Mouse (Mus musculus) megakaryocyte, embryonic 14.5 days (primary cell): ENCODE results near the gene Gpr25. TPM values are rescaled to one million over a fixed set of nuclear protein-coding genes. Genes with fewer than 3 reads are reported as not detected.

Experiments
- H3K27me3 ChIP-seq: replicated peaks from 2 replicates; pipeline ENCODE3; 2012; ENCODE audit warnings: inconsistent platforms
- H3K36me3 ChIP-seq: replicated peaks from 2 replicates; pipeline ENCODE3; 2012; ENCODE audit warnings: low read length, inconsistent platforms, mixed read lengths
- H3K4me1 ChIP-seq: 2 replicates; pipeline ENCODE4 v1.6.1; 2012; ENCODE audit warnings: inconsistent platforms
- H3K4me3 ChIP-seq: replicated peaks from 2 replicates; pipeline ENCODE3; 2012; ENCODE audit warnings: moderate library complexity, mild to moderate bottlenecking, inconsistent platforms
- H3K9me3 ChIP-seq: 2 replicates; pipeline ENCODE4 v1.6.1; 2012; ENCODE audit warnings: inconsistent platforms
- FLI1 ChIP-seq: IDR thresholded peaks from 2 replicates; pipeline ENCODE4 v1.6.1; 2012; ENCODE audit warnings: low read length, inconsistent platforms, mixed read lengths
- GATA1 ChIP-seq: IDR thresholded peaks from 3 replicates; pipeline ENCODE4 v1.6.1; 2012; ENCODE audit warnings: mixed read lengths, low read length, inconsistent platforms, borderline replicate concordance
- polyA plus RNA-seq: library from polyadenylated mRNA; stranded (reverse); fragments of >175 nt; gene quantifications from 2 replicates; pipeline ENCODE4 v1.2.3, GENCODE M21; 2012; ENCODE audit warnings: low replicate concordance; ENCODE audit not compliant: insufficient read depth

Gene Gpr25
- polyA plus RNA-seq, 1 experiment: not detected

- TF ChIP-seq FLI1: no peak
- no peak for TF ChIP-seq GATA1
- no peaks in the 10 kb centered on the region for H3K36me3 ChIP-seq
- no peak overlapping the region for H3K4me3 ChIP-seq
- H3K27me3 ChIP-seq: peaks cover 96% of the 10 kb centered on the region
- peaks cover 10% of the 10 kb centered on the region for H3K4me1 ChIP-seq
- no peaks in the 10 kb centered on the region for H3K9me3 ChIP-seq
These were observed 34.0 kb downstream of the Gpr25 start for GRCm38 (mm10) chr1:136226626-136227025.

- H3K27me3 ChIP-seq: peaks cover 96% of the 10 kb centered on the region
- no peak overlapping the region for H3K4me3 ChIP-seq
- no peaks in the 10 kb centered on the region for H3K9me3 ChIP-seq
- H3K4me1 ChIP-seq: peaks cover 10% of the 10 kb centered on the region
- TF ChIP-seq FLI1: no peak
- TF ChIP-seq GATA1: no peak
- no peaks in the 10 kb centered on the region for H3K36me3 ChIP-seq
These were observed 34.8 kb downstream of the Gpr25 start for GRCm38 (mm10) chr1:136225846-136226245.

GRCm38 (mm10) chr1:136223758-136224342, 36.8 kb downstream of the Gpr25 start:
- TF ChIP-seq GATA1: no peak
- no peaks in the 10 kb centered on the region for H3K9me3 ChIP-seq
- H3K36me3 ChIP-seq: no peaks in the 10 kb centered on the region
- no peak overlapping the region for H3K4me3 ChIP-seq
- H3K4me1 ChIP-seq: peaks cover 8% of the 10 kb centered on the region
- H3K27me3 ChIP-seq: peaks cover 93% of the 10 kb centered on the region

GRCm38 (mm10) chr1:136222386-136222785, 38.3 kb downstream of the Gpr25 start:
- no peak for TF ChIP-seq GATA1
- no peak for TF ChIP-seq FLI1
- no peaks in the 10 kb centered on the region for H3K36me3 ChIP-seq
- H3K4me3 ChIP-seq: no peak overlapping the region
- 0 out of 2 replicates have a peak, but pooled peaks cover 3% of the 10 kb centered on the region for H3K4me1 ChIP-seq
- no peaks in the 10 kb centered on the region for H3K9me3 ChIP-seq
- peaks cover 88% of the 10 kb centered on the region for H3K27me3 ChIP-seq

GRCm38 (mm10) chr1:136220037-136220871, 40.4 kb downstream of the Gpr25 start:
- no peak overlapping the region for H3K4me3 ChIP-seq
- TF ChIP-seq FLI1 (no peak), GATA1 (no peak)
- H3K9me3 ChIP-seq: no peaks in the 10 kb centered on the region
- H3K4me1 ChIP-seq: 0 out of 2 replicates have a peak, but pooled peaks cover 3% of the 10 kb centered on the region
- no peaks in the 10 kb centered on the region for H3K36me3 ChIP-seq
- peaks cover 75% of the 10 kb centered on the region for H3K27me3 ChIP-seq

GRCm38 (mm10) chr1:136214304-136214703, 46.4 kb downstream of the Gpr25 start:
- no peak overlapping the region for H3K4me3 ChIP-seq
- H3K27me3 ChIP-seq: peaks cover 44% of the 10 kb centered on the region

GRCm38 (mm10) chr1:136212803-136213202, 47.9 kb downstream of the Gpr25 start, which contains the start of gene Mroh3:
Gene Mroh3 (minus strand): TSS chr1:136212828.
- no peak within 1 kb of the TSS for H3K4me3 ChIP-seq
- H3K4me1 ChIP-seq: no peaks in the 10 kb centered on the region
- no peak for TF ChIP-seq FLI1
- TF ChIP-seq GATA1: no peak
- no peaks in the 10 kb centered on the region for H3K36me3 ChIP-seq
- peaks cover 50% of the 10 kb centered on the region for H3K27me3 ChIP-seq
- H3K9me3 ChIP-seq: no peaks in the 10 kb centered on the region

More at GRCm38 (mm10) chr1:136214304-136214703, 46.4 kb downstream of the Gpr25 start:
- Histone ChIP-seq H3K4me1 (0 out of 2 replicates have a peak, but pooled peaks cover 3% of the 10 kb centered on the region), H3K36me3 (no peaks in the 10 kb centered on the region), H3K9me3 (no peaks in the 10 kb centered on the region)
- no peak for TF ChIP-seq FLI1
- TF ChIP-seq GATA1: no peak

Other genes starting within 250 kb of the Gpr25 start
- not detected in 2 replicates for gene Ascl5, start 210.1 kb downstream of the Gpr25 start, polyA plus RNA-seq
- gene Cacna1s, start 208.1 kb downstream of the Gpr25 start, polyA plus RNA-seq: not detected in 2 replicates
- gene Kif21b, start 129.5 kb downstream of the Gpr25 start, polyA plus RNA-seq: 8.3 and 9.3 TPM in 2 replicates
- gene Mroh3, start 48.0 kb downstream of the Gpr25 start, polyA plus RNA-seq: not detected in 2 replicates
- gene Inava, start 26.6 kb downstream of the Gpr25 start, polyA plus RNA-seq: not detected in 2 replicates
- gene Camsap2, start 85.2 kb upstream of the Gpr25 start, polyA plus RNA-seq: 0.45 and 0.96 TPM in 2 replicates
- gene Ddx59, start 154.4 kb upstream of the Gpr25 start, polyA plus RNA-seq: 0.88 TPM in 1 of 2 replicates, not detected in the other
- gene Kif14, start 205.5 kb upstream of the Gpr25 start, polyA plus RNA-seq: 0.32 and 0.73 TPM in 2 replicates